Mouse (Mus musculus): ENCODE measurements around the gene Cspg4.
"Not testable (repeated sequence)": the region's sequence is repeated elsewhere in the genome, so short reads cannot be mapped to it uniquely, and the experiment has no call there.

Cspg4 gene

DNA sequence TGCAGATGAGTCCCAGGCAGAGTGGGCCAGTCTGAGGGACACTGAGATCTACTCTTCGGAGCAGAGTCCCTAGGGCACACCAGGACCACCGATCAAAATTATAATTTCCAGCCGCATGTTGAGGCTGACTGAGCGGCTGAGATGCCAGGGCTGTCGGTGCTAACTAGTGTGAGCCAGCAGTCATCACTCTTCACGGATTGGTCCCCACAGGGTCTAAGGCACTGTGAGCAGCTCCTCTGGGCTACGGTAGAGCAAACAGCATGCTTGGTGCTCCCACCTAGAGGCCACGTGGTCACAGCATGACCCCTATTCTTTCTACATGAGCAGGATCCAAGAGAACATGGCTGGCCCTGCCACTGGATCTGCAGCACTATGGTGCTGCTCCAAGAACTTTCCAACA lies 28.5 kb downstream of the Cspg4 start:
- no peak for DNase-seq

DNA sequence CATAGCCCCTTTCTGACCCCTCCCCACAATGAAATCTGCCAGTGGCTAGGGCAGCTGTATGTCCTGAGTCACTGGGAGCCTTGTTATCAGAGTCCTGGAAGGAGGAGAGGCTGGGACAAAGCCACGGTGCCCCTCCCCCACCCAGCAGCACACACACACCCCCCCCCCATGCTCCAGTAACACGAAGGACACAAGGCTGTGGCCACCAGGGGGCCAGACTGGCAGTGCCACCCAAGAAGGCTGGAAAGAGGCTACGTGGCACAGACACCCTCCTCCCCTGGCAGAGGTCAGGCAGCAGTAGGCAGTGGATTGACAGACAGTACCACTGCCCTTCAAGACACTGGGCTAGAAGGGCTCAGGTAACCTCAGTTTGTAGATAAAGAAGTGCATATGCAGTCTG lies 29.2 kb downstream of the Cspg4 start:
- DNase-seq: no peak

DNA sequence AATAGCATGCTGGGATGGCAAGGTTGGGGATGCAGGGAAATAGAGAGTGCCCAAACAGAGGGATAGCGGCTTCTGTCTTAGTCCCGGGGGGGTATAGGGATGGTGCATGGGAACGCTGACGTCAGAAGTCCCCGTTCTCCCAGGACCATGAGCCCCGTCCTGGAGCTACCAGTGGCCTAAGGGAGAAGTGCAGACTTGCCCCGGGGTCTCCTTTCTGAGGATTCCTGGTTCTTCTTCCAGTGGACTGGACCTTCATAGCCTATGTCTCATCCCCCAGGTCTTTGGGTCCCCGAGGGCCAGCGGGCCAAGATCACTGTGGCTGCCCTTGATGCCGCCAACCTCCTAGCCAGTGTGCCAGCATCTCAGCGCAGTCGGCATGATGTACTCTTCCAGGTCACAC lies 31.9 kb downstream of the Cspg4 start:
- DNase-seq: no peak

DNA sequence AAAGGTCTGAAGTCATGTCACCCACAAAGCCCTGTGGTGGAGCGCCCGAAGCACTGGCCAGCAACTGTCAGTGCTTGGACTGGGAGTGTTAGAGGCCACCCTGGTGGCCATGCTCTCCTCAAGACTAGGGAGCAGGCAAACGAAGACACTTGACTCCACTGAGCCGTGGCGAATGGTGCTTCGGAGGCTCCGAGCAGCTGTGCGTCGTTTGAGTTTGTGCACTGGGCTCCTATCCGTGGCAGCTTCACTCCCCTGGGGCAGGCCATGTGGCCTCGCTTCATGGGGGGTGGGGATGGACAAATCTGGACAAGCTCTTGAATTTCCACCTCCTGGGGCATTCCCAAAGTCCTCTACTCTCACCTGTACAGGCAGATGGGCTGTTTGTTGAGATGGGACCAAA lies 34.6 kb downstream of the Cspg4 start:
- no peak for DNase-seq

DNA sequence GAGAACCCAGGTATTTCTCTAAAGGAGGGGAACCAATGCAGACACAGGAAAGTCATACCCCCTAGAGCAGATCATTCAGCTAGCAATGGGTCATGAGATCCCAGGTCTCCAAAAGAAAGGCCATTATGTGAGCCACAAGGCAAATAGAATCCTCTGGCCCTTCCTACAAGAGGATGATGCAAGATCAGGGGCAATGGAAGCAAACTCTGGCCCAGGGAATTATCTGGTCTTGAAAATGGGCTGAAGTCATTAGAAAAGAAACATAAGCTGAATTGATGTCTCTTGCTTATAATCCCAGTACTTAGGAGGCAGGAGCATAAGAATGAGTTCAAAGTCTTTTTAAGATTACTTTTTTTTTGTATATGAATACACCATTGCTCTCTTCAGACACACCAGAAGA lies 35.2 kb downstream of the Cspg4 start:
- no peak for DNase-seq

DNA sequence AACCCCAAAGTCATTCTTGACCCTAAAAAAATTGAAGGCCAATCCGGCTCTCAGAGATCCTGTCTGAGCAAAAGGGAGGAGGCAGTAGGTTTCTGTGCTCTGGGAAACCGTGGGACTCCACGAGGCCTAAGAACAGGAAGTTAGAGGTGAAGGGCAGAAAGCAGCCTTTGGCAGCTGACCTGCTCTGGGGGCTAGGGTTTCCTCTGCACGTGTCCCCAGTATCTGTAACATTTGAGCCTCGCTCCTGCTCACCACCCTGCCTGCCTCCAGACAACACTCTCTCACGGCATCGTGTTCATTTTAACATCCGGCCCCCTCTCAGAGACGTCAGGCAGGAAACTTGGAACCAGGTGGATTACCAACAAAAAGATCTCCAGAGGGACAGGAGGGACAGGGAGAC lies 35.7 kb downstream of the Cspg4 start:
- DNase-seq: no peak

DNA sequence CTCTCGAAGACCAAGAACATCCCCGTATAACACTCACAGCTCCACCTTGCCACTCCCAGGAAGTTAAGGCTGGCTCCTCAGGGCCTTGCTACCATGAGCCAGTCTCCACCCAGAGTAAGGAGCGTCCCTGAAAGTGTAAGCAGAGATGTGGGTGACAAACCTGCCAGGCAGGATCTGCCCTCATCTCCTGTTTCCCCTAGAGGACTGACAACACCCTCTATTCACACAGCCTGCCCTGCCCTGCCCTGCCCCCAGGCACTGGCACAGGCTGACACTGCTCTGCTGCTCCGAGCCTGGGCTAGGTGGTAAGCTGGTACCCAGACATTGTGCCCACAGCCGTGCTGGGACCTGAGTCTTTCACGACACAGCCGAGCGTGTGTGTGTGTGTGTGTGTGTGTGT lies 36.4 kb downstream of the Cspg4 start:
- DNase-seq: no peak

DNA sequence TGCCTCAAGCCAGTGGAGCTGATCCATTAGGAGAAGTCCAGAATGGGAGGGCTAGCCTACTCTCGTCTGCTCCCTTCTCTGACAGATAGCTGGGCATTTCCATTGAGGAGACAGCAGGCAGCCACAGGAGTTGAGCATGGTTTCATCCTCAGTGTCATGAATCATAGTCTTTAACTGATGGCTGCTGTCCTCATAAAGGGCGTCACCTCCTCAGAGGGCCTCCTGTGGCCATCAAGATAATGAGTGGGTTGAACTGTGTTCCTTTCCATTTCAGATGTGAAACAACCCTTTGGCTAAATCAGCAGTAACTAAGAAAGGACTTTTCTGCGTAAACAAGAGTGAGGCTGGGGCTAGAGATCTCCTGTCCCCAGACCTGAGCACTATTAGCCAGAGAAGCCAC lies 38.8 kb downstream of the Cspg4 start:
- no peak for DNase-seq

DNA sequence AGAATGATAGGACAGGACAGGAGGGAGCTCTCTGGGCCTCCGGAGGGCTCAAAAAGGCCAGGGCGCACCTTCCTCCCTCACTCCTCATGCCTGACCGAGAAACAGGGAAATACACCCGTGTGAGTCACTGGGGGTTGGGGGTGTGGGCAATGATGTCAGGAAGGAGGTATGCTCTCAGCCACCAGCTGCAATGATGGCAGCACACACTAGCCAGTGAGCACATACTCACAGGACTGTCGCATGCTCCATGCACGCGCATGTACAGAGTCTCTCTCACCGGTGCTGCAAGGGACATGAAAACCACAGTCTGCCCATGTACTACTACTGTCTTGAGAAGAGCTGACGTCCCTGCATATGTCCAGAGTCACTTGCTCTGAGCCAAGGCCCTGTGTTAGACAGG lies 42.7 kb downstream of the Cspg4 start:
- DNase-seq: no peak

DNA sequence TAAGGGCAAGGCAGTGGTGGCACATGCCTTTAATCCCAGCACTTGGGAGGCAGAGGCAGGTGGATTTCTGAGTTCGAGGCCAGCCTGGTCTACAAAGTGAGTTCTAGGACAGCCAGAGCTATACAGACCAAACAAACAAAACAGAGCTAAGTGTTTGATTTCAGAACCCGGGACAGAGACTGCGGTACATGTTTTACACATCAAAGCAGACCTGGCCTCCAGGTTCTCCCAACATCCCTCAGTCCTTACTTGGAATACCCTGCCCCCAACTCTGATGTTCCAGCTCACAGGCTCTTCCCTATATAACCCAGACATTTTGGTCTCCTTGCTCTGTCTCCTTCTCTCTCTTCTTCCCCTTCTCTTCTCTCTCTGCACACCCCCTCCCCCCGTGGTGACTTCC lies 45.2 kb downstream of the Cspg4 start:
- not testable (repeated sequence) for DNase-seq

DNA sequence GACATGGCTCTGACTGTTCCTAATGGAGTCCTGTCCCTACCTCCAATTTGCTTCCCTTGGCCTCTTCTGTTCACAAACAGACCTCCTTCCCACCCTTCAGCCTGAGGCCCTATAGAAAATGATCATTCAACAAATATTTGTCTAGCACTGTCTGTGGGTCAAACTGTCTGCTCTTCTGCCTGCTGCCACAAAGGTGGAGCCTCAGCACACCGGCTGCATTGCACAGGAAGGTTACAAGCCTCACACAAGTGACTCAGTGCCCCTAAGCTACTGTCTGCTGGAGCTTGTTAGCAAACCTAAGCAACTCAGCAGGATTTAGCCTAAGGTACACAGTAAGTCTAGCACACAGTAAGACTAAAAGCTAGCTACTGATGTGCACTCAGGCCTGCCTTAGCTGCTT lies 46.2 kb downstream of the Cspg4 start:
- no peak for DNase-seq

DNA sequence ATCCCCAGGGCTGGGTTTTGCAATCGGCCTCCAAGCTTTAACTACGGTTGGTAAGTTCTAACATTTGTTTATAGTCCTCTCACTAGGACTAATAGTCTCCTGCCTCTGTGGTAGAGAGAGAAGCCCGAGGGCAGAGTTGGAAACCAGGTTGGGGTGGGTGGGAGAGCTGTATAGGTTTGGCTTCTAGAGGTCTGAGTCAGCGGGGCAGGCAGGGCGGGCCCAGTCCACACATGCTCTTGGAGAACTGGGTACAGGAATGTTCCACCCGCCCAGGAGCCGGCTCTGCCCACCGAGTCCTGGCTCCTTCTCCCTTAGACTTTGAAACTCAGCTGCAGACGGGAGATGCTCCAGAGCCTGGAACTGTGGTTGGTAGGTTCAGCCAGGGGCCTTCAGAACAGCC lies 49.2 kb downstream of the Cspg4 start:
- no peak for DNase-seq

DNA sequence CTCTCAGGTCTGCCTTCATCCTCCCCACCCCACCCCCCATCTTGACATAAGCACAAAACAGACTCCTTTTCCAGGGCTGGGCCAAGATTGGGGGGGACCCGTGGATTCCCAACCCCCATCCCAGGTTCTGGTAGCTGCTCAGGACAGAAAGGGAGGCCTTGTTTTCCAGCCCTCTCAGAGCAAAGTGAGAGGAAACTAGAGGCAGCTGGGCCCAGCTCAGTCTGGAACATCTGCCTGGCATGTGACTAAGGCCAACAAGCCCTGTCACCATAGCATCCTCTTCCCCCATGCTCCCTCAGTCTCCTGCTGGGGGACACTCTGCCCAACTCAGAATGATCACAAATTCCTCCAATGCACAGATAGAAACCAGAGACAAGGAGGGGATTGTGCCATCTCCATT lies 50.3 kb downstream of the Cspg4 start:
- DNase-seq: no peak

DNA sequence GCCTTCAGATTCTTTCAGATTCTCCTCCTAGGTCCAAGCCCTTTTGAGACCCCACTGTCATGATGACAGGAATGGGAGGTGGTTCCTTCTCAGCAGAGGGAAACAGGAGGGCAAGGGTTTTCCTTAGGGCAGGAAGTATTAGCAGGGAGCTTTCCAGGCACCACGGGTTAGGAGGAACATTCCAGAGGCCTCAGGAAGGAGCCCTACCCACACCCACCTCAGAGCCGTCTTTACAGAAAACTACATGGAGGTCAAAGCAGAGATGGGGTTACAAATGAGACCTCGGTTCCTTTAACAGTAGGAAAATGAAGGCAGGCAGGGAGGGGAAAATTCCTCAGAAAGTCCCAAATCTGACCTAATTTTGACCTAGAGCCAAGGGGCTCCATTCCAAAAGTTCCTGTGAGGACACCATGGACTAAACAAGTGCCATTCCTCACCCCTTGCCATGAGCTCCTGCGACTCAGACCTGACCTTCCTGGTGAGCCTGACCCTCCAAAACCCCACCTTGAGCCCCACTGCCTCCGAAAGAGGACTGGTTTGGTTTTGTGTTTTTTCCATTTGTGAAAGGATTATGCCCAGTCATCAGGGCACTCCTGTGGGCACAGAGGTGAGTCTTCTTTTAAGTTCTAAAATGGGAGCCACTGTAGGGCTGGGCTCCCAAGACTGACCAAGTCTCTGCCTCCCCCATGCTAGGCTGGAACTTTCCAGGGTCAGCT lies 51.0 kb downstream of the Cspg4 start:
- no peak for DNase-seq

DNA sequence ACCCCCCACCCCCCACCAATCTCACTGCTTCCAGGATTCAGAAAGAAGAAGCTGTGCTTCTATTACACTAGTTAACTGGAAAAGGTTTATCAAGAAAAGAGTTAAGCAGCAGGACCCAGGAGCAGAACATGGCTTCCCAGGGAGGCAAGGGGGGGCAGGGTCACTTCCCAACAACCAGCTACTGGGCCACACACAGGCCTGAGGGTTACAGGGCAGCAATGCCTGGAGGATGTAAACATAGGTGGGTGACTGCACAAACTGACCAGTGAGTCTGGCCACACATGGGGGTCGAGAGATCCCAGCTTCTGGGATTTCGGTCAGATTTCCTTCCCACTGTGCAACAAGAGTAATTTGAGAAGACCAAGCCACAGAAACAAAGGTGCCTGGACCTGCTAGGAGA lies 52.3 kb downstream of the Cspg4 start:
- DNase-seq: no peak

DNA sequence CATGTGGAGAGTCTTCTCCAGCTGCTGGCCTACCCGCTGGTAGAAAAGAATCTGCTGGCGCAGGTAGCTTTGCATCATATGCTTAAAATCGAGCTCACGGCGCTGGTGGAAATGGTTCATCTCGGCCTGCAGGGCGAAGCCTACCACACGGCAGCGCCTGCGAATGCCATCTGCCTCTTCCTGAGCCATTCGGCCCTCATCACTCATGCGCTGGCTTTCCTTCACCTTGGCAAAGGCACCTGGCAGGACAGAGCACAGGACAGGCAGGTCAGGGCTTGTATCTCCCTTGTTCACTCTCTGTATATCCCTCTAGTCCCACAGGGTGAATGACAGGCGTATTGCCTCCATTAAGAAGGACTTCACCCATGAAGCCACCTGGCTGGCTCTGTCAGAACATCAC lies 53.6 kb downstream of the Cspg4 start:
- no peak for DNase-seq

DNA sequence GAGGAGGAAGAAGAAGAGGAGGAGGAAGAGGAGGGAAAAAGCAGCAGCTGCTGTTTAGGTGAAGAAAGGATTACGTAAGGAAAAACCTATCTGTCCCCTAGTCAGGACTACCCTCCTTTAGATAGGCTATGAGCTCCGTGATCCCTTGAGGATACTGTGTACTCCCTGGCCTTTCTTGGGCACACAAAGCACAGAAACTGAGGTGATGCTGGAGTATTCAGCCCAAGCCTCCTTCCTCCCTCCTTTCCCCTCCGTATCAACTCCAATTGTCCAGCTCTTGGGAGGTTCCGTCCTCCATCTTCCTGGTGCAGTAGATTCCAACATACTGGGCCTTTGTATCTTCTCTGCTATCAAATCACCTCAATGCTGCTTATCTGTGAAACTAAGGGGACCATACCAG lies 57.9 kb downstream of the Cspg4 start:
- no peak for DNase-seq

DNA sequence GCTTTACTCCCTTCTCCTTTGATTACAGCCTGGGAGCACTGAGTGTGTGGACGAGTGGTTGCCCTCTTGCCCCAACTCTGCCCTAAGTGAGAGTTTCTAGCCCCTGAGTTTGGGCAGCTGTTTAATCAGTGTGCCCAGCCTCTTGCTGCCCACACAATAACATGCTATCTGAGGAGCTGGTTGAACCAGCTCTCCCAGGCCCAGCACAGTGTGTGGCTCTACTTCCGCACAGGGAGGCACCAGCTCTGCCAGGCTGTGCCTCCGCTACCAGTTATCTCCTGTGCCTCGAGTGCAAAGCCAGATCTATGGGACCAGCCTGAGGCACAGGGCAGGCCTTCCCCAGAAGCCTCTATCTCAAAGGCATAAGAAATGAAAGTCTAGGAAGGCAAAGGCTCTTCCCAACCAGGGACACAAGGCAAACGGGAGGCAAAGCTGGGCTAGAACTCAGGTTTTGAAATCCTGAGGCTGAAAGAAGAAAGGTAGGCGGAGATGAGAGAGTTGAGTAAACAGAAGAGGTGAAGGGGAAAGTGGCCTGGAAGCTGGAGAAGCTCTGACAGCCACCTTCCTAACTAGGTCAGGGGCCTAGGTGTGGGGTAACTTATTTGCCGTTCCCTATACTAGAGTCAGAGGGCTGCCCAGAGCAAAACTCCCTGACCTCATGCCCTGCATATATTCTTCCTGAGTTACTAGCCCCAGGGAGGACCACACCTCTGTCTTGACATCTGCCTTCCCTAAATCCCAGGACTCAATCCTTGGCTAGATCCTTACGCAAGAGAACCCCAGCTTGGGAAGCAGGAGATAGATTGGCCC lies 59.2 kb downstream of the Cspg4 start:
- no peak for DNase-seq

DNA sequence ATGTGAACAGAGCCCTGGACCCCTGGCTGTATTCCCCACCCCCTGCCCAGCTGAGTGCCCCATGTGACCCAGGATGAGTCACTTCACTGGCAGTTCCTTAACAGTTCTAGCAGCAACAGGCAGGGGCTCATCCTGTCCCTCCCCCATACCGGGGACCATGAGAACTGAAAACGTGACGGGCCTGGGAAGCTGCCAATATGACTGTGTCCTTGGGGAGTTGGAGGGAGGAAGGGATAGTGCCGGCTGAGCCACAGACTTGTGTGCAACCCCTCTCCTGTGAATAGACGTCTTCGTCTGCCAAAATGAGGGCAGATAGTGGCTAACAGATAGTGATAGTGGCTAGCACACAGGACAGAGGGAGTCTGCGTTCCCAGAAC lies 59.8 kb downstream of the Cspg4 start:
- DNase-seq: peak; percentile 87

DNA sequence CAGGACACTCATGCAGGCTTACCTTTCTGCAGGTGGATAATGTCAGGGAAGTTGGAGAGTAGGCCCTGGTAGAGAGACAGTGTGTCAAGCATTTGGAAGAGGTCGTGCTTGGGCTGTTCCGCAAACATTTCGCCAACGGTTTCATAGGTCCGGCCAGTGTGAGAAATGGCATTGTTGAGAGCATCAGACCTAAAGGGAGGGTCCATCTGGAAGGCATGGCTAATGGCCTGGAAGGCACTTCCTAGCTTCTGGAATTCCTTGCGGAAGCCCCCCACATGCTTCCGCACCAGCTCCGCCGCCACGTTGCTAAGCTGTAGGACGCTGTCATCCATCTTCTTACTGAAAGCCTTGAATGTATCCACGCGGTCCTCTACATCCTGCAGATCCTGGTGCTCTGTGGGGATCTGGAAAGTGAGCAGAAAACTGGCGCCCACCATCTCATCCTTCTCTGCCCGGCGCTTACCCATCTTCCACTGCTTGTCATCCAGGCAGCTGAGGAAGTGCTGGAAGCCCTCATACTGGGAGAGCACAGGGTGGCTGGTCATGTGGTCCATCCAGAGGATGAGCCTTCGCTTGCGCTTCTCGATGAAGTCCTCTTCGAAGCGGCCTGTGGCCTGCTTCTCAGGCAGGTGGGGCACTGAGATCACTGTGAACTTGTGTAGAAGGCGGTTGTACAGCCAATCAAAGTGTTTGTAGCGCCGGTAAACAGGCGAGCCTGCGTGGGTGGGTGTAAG lies 60.6 kb downstream of the Cspg4 start:
- DNase-seq: no peak

DNA sequence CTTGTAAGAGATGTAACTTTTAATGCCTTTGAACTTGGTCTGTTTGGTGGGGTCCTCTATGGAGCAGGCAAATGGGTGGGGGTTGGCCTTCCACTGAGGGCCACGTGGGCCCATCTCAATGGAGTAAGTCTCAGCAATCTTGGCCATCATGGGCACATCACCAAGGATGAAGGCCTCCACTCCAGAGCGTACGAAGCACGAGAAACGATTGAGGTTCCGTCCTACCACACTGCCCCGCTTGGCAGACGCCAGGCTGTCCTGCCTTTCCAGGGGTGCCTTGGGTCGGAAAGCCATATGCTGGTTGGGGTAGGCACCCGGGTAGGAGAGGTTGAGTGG lies 61.2 kb downstream of the Cspg4 start:
- no peak for DNase-seq

DNA sequence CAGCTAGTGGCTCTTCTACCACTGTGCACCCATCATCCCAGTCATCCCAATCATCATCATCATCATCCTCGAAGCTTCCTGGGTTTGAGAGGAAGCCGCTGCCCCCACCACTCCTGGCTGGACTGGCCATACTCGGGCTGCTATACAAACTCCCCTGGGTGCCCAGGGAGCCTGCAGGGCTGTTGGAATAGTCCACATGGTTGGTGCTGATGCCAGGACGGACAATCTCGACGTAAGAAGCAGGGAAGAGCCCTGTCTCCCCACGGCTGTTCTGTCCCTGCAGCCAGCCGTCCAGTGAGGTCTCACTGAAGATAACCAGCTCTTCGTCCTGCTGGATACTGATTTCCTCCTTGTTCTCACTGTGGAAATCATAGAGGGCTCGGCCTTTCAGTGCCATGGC lies 61.6 kb downstream of the Cspg4 start:
- DNase-seq: no peak

DNA sequence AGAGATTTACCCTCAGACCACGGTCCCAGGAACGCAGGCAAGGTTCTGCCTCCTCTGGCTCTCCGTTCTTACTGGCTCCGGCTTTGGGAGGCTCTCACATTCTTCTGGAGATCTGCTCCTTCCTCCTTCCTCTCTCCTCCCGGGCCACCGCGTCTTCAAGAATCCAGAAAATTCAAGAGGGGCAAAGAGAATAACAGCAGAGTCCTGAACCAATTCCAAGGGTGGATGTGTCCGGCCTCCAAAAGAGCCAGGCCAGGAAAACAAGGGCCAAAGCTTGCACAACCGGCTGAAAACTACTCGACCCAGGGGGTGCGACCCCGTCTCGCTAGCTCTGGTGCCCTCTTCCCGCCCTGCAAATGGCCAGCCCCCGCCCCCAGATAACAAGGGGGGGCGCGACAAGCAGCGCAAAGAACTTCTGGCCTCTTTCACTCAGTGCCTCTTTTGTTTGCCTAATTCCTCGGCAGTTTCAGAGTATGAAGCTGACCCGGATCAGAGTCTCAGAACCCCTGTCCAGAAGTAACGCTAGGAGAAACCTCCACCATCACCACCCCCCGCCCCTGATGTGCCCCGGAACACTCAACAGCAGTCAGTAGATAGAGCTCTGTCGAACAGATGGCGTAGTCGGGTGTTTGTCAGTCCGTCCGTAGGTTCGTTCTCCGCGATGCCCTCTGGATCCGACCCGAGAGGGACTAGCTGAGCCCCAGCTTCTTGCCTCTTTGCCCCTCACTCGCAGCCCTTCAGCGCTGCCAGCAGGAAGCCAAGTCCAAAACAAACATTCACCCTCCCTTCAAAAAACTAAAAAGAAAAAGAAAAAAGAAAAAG lies 62.6 kb downstream of the Cspg4 start:
- peak; percentile 45 to 54 for DNase-seq
